Mouse (Mus musculus) myocyte (in vitro differentiated cells): ENCODE measurements around the gene Znhit3. TPM values are rescaled to one million over a fixed set of nuclear protein-coding genes. Genes with fewer than 3 reads are reported as not detected.

Source experiments
- H3K27me3 ChIP-seq: one replicate; pipeline ENCODE4 v1.6.1; 2011; ENCODE audit not compliant: control insufficient read depth, insufficient read depth, insufficient read length
- H3K36me3 ChIP-seq: one replicate; pipeline ENCODE4 v1.6.1; 2011; ENCODE audit not compliant: control insufficient read depth, insufficient read depth
- H3K4me2 ChIP-seq: one replicate; pipeline ENCODE4 v1.6.1; 2011; ENCODE audit warnings: low read depth, control low read depth
- H3K4me3 ChIP-seq: one replicate; pipeline ENCODE4 v1.5.1; 2011; ENCODE audit warnings: mild to moderate bottlenecking, control low read depth, moderate library complexity
- H3K79me2 ChIP-seq: one replicate; pipeline ENCODE4 v1.6.1; 2011; ENCODE audit not compliant: control insufficient read depth, insufficient read depth
- H3ac ChIP-seq: one replicate; pipeline ENCODE4 v1.6.1; 2011; ENCODE audit not compliant: control insufficient read depth, insufficient read length
- CEBPB ChIP-seq: IDR thresholded peaks from 2 replicates; pipeline ENCODE4 v1.6.1; 2011; ENCODE audit warnings: mild to moderate bottlenecking, moderate library complexity; ENCODE audit not compliant: poor library complexity, insufficient read depth, severe bottlenecking
- E2F4 ChIP-seq: IDR thresholded peaks from one replicate; pipeline ENCODE4 v1.6.1; 2011; ENCODE audit warnings: mild to moderate bottlenecking, control low read depth, moderate library complexity; ENCODE audit not compliant: insufficient read depth
- MAX ChIP-seq: IDR thresholded peaks from one replicate; pipeline ENCODE4 v1.6.1; 2011; ENCODE audit warnings: low read depth, mild to moderate bottlenecking, control low read depth
- MYOD1 ChIP-seq, 3 experiments: IDR thresholded peaks; one replicate each; pipeline ENCODE4 v1.6.1; 2011; ENCODE audit warnings: control low read depth in 2 of 3, low read depth in 2 of 3, mild to moderate bottlenecking in 2 of 3, moderate library complexity in 1 of 3; ENCODE audit not compliant: insufficient read length in 2 of 3, control insufficient read depth in 1 of 3
- MYOG ChIP-seq, 3 experiments: IDR thresholded peaks; one replicate each; pipeline ENCODE4 v1.6.1; 2011; ENCODE audit warnings: control low read depth in 2 of 3, low read depth in 2 of 3, mild to moderate bottlenecking in 2 of 3; ENCODE audit not compliant: insufficient read length in 2 of 3, control insufficient read depth in 1 of 3, insufficient read depth in 1 of 3
- POLR2A ChIP-seq: IDR thresholded peaks from one replicate; pipeline ENCODE4 v1.6.1; 2011; ENCODE audit warnings: low read depth, mild to moderate bottlenecking, control low read depth, moderate library complexity; ENCODE audit not compliant: insufficient read length
- POLR2AphosphoS2 ChIP-seq: IDR thresholded peaks from one replicate; pipeline ENCODE4 v1.6.1; 2011; ENCODE audit warnings: low read depth, control low read depth; ENCODE audit not compliant: insufficient read length
- REST ChIP-seq: IDR thresholded peaks from one replicate; pipeline ENCODE4 v1.6.1; 2011; ENCODE audit warnings: mild to moderate bottlenecking, control low read depth, moderate library complexity; ENCODE audit not compliant: insufficient read depth, insufficient read length
- SRF ChIP-seq: IDR thresholded peaks from one replicate; pipeline ENCODE4 v1.6.1; 2011; ENCODE audit warnings: low read depth; ENCODE audit not compliant: control insufficient read depth, insufficient read length
- TCF12 ChIP-seq: IDR thresholded peaks from one replicate; pipeline ENCODE4 v1.6.1; 2011; ENCODE audit warnings: mild to moderate bottlenecking, control low read depth; ENCODE audit not compliant: poor library complexity, insufficient read depth, severe bottlenecking
- TCF3 ChIP-seq: IDR thresholded peaks from one replicate; pipeline ENCODE4 v1.6.1; 2011; ENCODE audit warnings: low read depth, control low read depth; ENCODE audit not compliant: insufficient read length
- USF1 ChIP-seq: IDR thresholded peaks from one replicate; pipeline ENCODE4 v1.6.1; 2011; ENCODE audit warnings: low read depth, mild to moderate bottlenecking, control low read depth, moderate library complexity
- polyA plus RNA-seq: library from polyadenylated mRNA; unstranded; fragments of >200 nt; fragmentation: generic; extraction: Trizol; gene quantifications from one replicate; pipeline ENCODE4 v1.2.1, GENCODE M21; 2012; ENCODE audit warnings: missing spikeins

Znhit3 gene
- polyA plus RNA-seq, 1 experiment, result 18.5 TPM

DNA sequence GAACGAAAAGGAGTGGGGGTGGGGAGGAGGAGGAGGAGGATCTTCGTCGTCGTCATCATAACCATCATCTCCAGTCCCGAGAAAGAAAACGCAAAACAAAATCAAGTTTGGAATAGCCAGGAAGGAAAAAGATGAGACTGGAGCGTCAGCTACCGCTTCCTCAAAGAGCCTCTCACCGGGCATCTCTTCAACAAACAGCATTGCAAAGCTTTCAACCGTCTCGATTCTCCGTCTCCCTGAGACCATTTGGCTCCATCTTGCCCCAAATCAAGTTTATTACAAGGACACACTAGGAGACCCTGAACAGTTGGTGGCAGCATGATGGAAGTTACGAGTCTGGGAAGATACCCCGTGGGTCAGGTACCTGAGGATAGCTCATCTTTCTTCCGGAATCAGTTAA is 41.0 kb upstream of the Znhit3 start:
- Histone ChIP-seq H3K4me3 (no peak overlapping the region), H3ac (no peak overlapping the region), H3K36me3 (no peaks in the 10 kb centered on the region), H3K79me2 (no peaks in the 10 kb centered on the region), H3K4me2 (no peak overlapping the region), H3K27me3 (peaks cover 71% of the 10 kb centered on the region)
- TF ChIP-seq REST (no peak), POLR2A (no peak), TCF3 (no peak), E2F4 (no peak), CEBPB (no peak), MYOD1 (IDR thresholded peaks at IDR 0.05; ENCODE audit: control insufficient read depth in 1 of 3, insufficient read length in 2 of 3, low read depth in 2 of 3) (no peak), TCF12 (no peak), USF1 (no peak), SRF (no peak), MYOG (IDR thresholded peaks at IDR 0.05; ENCODE audit: control insufficient read depth in 1 of 3, insufficient read depth in 1 of 3, insufficient read length in 2 of 3, low read depth in 2 of 3) (no peak), POLR2AphosphoS2 (no peak), MAX (no peak)

DNA sequence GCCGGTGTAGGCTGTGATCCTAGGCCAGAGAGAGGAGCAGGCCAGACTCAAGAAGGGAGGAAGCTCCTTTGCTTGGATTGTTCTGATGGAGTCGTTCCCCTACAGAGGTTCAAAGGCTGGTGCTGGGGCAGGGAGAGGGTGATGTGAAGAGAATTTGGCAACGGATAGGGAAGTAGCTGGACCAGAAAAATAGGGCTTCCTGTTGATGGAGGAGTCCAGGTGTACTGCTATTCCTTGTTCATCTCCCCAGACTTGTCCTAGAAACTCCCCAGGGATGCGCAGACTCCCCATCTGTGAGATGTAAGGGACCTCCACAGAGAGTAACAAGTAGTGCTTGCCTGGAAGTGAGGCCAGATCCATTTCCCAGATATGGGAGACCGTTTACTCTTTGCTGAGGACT is 40.2 kb upstream of the Znhit3 start:
- Histone ChIP-seq H3K4me3 (no peak overlapping the region), H3K79me2 (no peaks in the 10 kb centered on the region), H3ac (no peak overlapping the region), H3K4me2 (no peak overlapping the region), H3K27me3 (peaks cover 75% of the 10 kb centered on the region), H3K36me3 (no peaks in the 10 kb centered on the region)
- TF ChIP-seq CEBPB (no peak), TCF12 (no peak)

DNA sequence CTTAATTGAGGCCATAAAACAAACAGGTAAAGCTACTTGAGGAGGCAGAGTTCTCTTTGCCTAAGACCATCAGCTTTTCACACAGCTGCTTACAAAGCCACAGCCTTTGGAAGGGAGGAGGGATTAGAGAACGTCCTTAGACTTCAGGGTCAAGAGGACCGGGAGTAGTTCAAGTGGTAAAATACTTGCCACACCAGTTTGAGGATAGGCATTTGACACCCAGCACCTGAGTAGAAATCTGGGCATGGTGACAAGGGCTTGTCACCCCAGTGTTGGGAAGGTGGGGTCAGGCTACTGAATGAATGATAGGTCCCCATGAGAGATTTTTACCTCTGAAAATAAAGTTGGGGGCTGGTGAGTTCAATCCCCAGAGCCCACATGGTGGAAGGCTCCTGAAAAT is 36.4 kb upstream of the Znhit3 start:
- Histone ChIP-seq H3K27me3 (peaks cover 54% of the 10 kb centered on the region), H3K4me3 (no peak overlapping the region), H3K79me2 (no peaks in the 10 kb centered on the region), H3ac (no peak overlapping the region), H3K4me2 (no peak overlapping the region), H3K36me3 (no peaks in the 10 kb centered on the region)
- no peak for TF ChIP-seq CEBPB
- no peak for TF ChIP-seq MYOD1 (IDR thresholded peaks at IDR 0.05; ENCODE audit: control insufficient read depth in 1 of 3, insufficient read length in 2 of 3, low read depth in 2 of 3)
- TF ChIP-seq USF1, result no peak
- TF ChIP-seq POLR2AphosphoS2, result no peak
- TF ChIP-seq TCF3, result no peak
- TF ChIP-seq REST, result no peak
- TF ChIP-seq POLR2A, result no peak
- no peak for TF ChIP-seq MYOG (IDR thresholded peaks at IDR 0.05; ENCODE audit: control insufficient read depth in 1 of 3, insufficient read depth in 1 of 3, insufficient read length in 2 of 3, low read depth in 2 of 3)
- no peak for TF ChIP-seq E2F4
- no peak for TF ChIP-seq SRF
- TF ChIP-seq TCF12, result no peak
- no peak for TF ChIP-seq MAX

DNA sequence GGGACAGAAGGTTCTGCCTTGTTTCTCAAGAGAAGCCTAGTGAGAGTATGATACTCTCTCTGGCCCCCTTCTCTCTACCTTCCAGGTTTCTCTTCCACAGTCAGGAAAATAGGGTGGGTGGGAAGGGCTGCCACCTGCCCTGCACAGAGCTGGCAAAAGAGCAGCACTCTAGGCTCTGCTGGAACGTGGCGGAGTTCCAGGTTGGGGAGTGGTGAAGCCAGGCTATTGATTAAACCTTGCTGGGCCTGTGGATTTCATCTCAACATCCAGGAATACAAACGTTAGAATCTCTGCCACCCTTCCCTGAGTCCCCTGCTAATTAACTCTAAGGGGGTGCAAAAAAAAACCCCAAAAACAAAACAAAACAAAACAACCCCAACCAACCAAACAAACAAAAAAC is 32.4 kb upstream of the Znhit3 start:
- Histone ChIP-seq H3K79me2 (no peaks in the 10 kb centered on the region), H3K27me3 (peaks cover 55% of the 10 kb centered on the region), H3K36me3 (no peaks in the 10 kb centered on the region), H3K4me3 (no peak overlapping the region), H3K4me2 (no peak overlapping the region), H3ac (no peak overlapping the region)
- TF ChIP-seq MYOG (IDR thresholded peaks at IDR 0.05; ENCODE audit: control insufficient read depth in 1 of 3, insufficient read depth in 1 of 3, insufficient read length in 2 of 3, low read depth in 2 of 3), result no peak
- TF ChIP-seq TCF3, result no peak
- TF ChIP-seq TCF12, result no peak
- no peak for TF ChIP-seq SRF
- no peak for TF ChIP-seq REST
- no peak for TF ChIP-seq MAX
- no peak for TF ChIP-seq CEBPB
- TF ChIP-seq POLR2AphosphoS2, result no peak
- no peak for TF ChIP-seq E2F4
- no peak for TF ChIP-seq MYOD1 (IDR thresholded peaks at IDR 0.05; ENCODE audit: control insufficient read depth in 1 of 3, insufficient read length in 2 of 3, low read depth in 2 of 3)
- TF ChIP-seq USF1, result no peak
- no peak for TF ChIP-seq POLR2A

DNA sequence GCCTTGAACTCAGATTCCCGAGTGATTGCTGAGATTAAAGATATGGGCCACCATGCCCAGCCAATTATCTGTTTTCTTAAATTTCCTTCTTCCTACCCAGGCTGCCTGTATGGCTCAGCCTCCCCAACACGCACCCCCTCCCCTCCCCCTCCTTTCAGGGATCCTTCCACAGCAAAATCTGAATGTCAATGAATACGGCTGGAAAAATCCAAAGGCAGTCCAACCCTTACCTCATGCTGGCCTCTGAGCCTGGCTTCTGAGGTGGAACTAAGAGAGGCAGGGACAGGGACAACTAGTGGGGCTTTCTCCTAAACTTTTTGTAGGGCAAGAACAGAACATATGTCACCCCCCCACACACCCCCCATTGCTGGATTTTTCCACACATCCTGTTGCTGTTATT is 31.9 kb upstream of the Znhit3 start:
- no peak overlapping the region for H3ac ChIP-seq
- H3K27me3 ChIP-seq, result peaks cover 55% of the 10 kb centered on the region
- H3K36me3 ChIP-seq, result no peaks in the 10 kb centered on the region
- H3K4me3 ChIP-seq, result no peak overlapping the region
- TF ChIP-seq TCF12 (no peak), E2F4 (no peak), POLR2AphosphoS2 (no peak), TCF3 (no peak), CEBPB (no peak), MYOD1 (IDR thresholded peaks at IDR 0.05; ENCODE audit: control insufficient read depth in 1 of 3, insufficient read length in 2 of 3, low read depth in 2 of 3) (no peak), REST (no peak), POLR2A (no peak), SRF (no peak), MYOG (IDR thresholded peaks at IDR 0.05; ENCODE audit: control insufficient read depth in 1 of 3, insufficient read depth in 1 of 3, insufficient read length in 2 of 3, low read depth in 2 of 3) (no peak), USF1 (no peak), MAX (no peak)
- no peak overlapping the region for H3K4me2 ChIP-seq
- H3K79me2 ChIP-seq, result no peaks in the 10 kb centered on the region
